Mouse (Mus musculus): ENCODE measurements at regions not wholly inside any gene's neighbourhood (a gene's known extent, or its start where the extent isn't known, plus 50 kb on each side); places are given as distances from the start of the nearest gene placed in this dataset.

DNA sequence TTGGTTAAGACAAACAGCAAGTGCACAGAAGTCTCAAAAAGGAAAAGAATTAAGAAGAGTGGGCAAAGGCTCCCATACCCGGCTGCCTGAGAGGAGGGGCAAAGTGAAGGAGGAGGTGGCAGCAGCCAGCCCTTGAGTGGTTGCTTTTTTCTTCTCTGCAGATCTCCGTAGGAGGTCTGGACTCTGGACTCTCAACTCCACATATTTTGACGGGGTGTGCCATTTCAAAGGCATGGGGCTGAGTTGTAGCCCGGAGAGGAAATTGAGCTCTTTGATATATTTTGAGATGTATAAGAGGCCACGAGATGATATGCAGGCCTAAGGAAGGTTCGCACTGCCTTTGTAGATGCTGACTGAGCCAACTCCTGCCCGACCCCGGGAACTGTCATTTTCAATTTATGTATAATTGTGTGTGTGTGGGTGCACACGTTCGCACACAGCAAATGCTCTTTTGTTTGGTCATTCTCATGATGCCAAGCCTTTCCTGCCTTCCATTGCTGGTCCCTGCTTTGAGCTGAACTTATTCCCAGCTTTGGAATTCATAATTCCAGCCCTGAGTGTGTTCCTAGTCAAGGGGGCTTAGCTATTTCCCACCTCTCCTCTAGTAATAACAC, 56.4 kb downstream of the Cxcr4 start:
- Histone ChIP-seq H3K4me1 (ENCODE audit: control insufficient read depth, insufficient read depth, low read length) (peaks cover 9% of the 10 kb centered on the region; the same call in 1 of the 2 replicates), H3K9me3 (ENCODE audit: control insufficient read depth, low read length) (no peaks in the 10 kb centered on the region), H3K27me3 (ENCODE audit: control insufficient read depth, insufficient read depth, low read length) (no peaks in the 10 kb centered on the region), H3K36me3 (ENCODE audit: control insufficient read depth, insufficient read depth, low read length) (no peaks in the 10 kb centered on the region), H3K27ac (ENCODE audit: low read depth, low read length) (no peak overlapping the region), H3K9ac (replicated peaks; ENCODE audit: low read depth, low read length) (no peak overlapping the region), H3K4me2 (ENCODE audit: low read depth, low read length) (no peak overlapping the region), H3K4me3 (ENCODE audit: low read depth, low read length) (no peak overlapping the region)
- 62% methylated on average over 10 of the region's 10 CpGs for WGBS
- no peak for ATAC-seq (ENCODE audit: low read depth)

DNA sequence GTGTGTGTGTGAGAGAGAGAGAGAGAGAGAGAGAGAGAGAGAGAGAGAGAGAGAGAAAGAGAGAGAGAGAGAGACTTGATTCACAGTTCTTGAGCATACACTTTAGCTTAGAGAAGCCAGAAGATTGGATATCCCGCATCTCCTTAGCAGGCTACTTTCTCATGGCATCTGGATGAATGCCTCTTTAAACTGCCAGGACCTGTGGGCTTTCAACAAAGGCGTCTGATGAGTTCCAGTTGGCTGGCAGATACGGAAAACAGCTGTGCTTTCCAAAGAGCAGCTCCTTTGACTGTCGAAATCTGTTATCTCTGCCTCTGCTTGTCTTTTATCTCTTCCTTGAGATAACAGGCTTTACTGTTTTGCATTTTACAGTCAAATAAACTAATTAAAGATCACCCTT, 59.5 kb downstream of the Cxcr4 start:
- no peak overlapping the region for H3K27ac ChIP-seq (ENCODE audit: low read depth, low read length)
- no peak for ATAC-seq (ENCODE audit: low read depth)
- H3K4me2 ChIP-seq (ENCODE audit: low read depth, low read length) = no peak overlapping the region
- no peaks in the 10 kb centered on the region for H3K9me3 ChIP-seq (ENCODE audit: control insufficient read depth, low read length)
- no peak overlapping the region for H3K4me3 ChIP-seq (ENCODE audit: low read depth, low read length)
- H3K36me3 ChIP-seq (ENCODE audit: control insufficient read depth, insufficient read depth, low read length) = no peaks in the 10 kb centered on the region
- no peak overlapping the region for H3K9ac ChIP-seq (replicated peaks; ENCODE audit: low read depth, low read length)
- 6% methylated on average over 4 of the region's 4 CpGs for WGBS
- H3K27me3 ChIP-seq (ENCODE audit: control insufficient read depth, insufficient read depth, low read length) = no peaks in the 10 kb centered on the region
- no peaks in the 10 kb centered on the region for H3K4me1 ChIP-seq (ENCODE audit: control insufficient read depth, insufficient read depth, low read length)

DNA sequence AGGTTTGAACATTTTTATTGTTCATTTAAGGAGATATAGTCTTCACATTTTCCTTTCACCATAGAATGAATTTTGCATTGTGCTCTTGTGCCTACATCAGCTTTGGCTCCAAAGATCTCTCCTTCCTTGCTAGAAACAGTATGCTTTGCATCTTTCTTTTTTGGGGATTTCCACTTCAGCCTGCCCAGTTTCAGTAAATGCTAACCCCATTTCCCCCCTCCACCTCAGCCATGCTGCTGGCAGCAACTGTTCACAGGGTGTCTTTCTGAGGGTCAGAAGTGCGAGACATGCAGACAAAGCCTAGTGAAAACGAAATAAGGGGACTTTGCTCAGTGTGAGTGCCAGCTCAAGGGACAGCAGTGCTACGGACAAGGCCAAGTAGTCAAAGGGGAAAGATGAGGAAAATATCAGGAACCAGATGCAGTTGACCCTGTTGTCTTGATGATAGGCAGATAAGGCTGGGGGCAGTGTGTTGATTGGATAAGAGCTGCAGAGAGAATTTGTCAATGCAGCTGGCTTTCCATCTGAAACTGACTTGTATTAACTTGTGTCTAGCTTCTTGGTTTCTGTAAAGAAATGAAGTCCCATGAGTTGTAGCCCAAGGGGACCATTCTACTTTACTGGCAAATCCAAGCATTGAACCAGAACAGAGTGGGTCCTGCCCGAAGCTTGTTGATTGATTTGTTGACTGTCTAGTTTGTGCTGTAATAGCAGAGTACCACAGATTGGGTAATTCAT, 62.1 kb downstream of the Cxcr4 start:
- Histone ChIP-seq H3K4me2 (ENCODE audit: low read depth, low read length) (no peak overlapping the region), H3K9me3 (ENCODE audit: control insufficient read depth, low read length) (no peaks in the 10 kb centered on the region), H3K27me3 (ENCODE audit: control insufficient read depth, insufficient read depth, low read length) (no peaks in the 10 kb centered on the region), H3K36me3 (ENCODE audit: control insufficient read depth, insufficient read depth, low read length) (no peaks in the 10 kb centered on the region), H3K9ac (replicated peaks; ENCODE audit: low read depth, low read length) (no peak overlapping the region), H3K27ac (ENCODE audit: low read depth, low read length) (no peak overlapping the region), H3K4me3 (ENCODE audit: low read depth, low read length) (no peak overlapping the region), H3K4me1 (ENCODE audit: control insufficient read depth, insufficient read depth, low read length) (no peaks in the 10 kb centered on the region)
- no peak for ATAC-seq (ENCODE audit: low read depth)
- 87% methylated on average over 4 of the region's 4 CpGs for WGBS

DNA sequence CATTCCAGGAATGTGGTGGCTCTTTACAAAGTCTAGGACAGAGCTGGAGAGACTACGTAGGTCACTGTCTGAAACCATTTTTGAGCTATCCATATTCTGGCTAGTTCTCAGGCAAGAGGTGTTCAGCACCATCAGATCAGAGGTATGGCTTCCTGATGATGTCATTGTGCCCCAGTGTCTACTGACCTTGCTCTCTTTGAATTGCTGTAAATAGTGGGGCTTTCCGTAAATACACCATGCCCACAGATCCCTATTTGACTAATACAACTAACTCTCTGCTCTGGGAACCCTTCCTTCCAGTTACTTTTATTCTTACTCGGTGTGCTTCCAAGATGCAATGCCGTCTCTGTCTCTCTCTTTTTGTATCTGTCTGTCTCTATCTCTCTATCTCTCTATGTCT, 72.9 kb downstream of the Cxcr4 start:
- WGBS = 89% methylated on average over 4 of the region's 4 CpGs
- no peak for ATAC-seq (ENCODE audit: low read depth)

DNA sequence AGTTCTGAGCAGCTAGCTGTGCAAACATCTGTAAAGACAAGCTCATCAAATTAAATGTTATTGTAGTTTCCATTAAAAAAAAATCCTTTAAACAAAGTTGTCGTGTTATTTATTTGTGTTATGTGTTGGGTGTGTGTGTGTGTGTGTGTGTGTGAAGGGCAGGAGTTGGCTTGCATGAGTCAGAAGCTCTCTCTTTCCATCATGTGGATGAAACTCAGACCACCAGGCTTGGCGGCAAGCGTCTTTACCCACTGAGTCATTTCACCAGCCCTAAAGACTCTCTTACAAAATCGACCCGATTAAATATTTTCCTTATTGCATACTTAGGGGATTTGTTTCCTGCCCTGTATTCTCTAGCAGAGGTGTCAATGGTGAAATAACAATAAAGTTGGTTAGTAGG, 73.6 kb downstream of the Cxcr4 start:
- WGBS = 86% methylated on average over 5 of the region's 5 CpGs
- Histone ChIP-seq H3K9ac (replicated peaks; ENCODE audit: low read depth, low read length) (no peak overlapping the region), H3K36me3 (ENCODE audit: control insufficient read depth, insufficient read depth, low read length) (no peaks in the 10 kb centered on the region), H3K27me3 (ENCODE audit: control insufficient read depth, insufficient read depth, low read length) (no peaks in the 10 kb centered on the region), H3K4me2 (ENCODE audit: low read depth, low read length) (no peak overlapping the region), H3K4me1 (ENCODE audit: control insufficient read depth, insufficient read depth, low read length) (no peaks in the 10 kb centered on the region), H3K4me3 (ENCODE audit: low read depth, low read length) (no peak overlapping the region), H3K27ac (ENCODE audit: low read depth, low read length) (no peak overlapping the region), H3K9me3 (ENCODE audit: control insufficient read depth, low read length) (no peaks in the 10 kb centered on the region)
- no peak for ATAC-seq (ENCODE audit: low read depth)

More for the DNA sequence above, 72.9 kb downstream of the Cxcr4 start:
- no peak overlapping the region for H3K27ac ChIP-seq (ENCODE audit: low read depth, low read length)
- H3K27me3 ChIP-seq (ENCODE audit: control insufficient read depth, insufficient read depth, low read length) = no peaks in the 10 kb centered on the region
- no peak overlapping the region for H3K4me3 ChIP-seq (ENCODE audit: low read depth, low read length)
- H3K4me1 ChIP-seq (ENCODE audit: control insufficient read depth, insufficient read depth, low read length) = no peaks in the 10 kb centered on the region
- no peaks in the 10 kb centered on the region for H3K9me3 ChIP-seq (ENCODE audit: control insufficient read depth, low read length)
- H3K36me3 ChIP-seq (ENCODE audit: control insufficient read depth, insufficient read depth, low read length) = no peaks in the 10 kb centered on the region
- no peak overlapping the region for H3K4me2 ChIP-seq (ENCODE audit: low read depth, low read length)
- no peak overlapping the region for H3K9ac ChIP-seq (replicated peaks; ENCODE audit: low read depth, low read length)

DNA sequence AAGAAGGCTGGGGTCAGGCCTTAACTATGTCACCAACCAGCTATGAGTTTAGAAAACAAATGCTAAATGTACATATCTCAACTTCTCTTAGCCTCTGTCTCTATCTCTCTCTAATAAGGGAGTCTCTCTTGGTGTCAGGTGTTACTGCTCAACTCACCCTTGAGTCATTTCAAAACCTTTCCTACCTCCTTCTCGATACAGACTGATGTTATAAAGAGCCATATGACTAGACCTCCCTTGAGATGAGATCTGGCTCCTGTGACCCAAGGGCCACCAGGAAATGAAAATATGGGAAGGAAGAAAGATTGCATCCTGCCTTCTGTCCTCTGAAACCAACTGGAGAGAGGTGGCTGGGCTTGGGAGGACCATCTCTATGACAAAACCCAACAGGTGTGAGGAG, 74.7 kb downstream of the Cxcr4 start:
- Histone ChIP-seq H3K4me2 (ENCODE audit: low read depth, low read length) (no peak overlapping the region), H3K9ac (replicated peaks; ENCODE audit: low read depth, low read length) (no peak overlapping the region), H3K4me3 (ENCODE audit: low read depth, low read length) (no peak overlapping the region), H3K36me3 (ENCODE audit: control insufficient read depth, insufficient read depth, low read length) (no peaks in the 10 kb centered on the region), H3K27ac (ENCODE audit: low read depth, low read length) (no peak overlapping the region), H3K9me3 (ENCODE audit: control insufficient read depth, low read length) (no peaks in the 10 kb centered on the region), H3K4me1 (ENCODE audit: control insufficient read depth, insufficient read depth, low read length) (no peaks in the 10 kb centered on the region), H3K27me3 (ENCODE audit: control insufficient read depth, insufficient read depth, low read length) (no peaks in the 10 kb centered on the region)
- 97% methylated on average over 1 of the region's 1 CpGs for WGBS
- no peak for ATAC-seq (ENCODE audit: low read depth)

DNA sequence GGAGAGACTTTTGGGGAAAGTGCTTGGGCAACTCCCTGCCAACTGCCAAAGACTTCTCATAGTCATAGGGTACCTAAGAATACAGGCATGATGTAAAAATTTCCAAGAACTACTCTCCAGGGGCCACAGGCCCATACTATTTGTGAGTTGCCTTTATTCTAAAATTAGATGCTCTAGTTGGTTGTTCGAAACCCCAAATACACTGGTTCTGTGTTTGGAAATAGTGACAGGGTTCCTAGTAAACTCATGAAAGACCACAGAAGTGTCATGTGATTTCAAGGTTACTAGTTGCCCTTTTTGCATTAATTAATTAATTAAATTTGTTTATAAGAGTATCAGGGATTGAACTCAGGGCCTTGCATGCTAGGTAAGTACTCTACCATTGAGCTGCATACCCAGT, 77.8 kb downstream of the Cxcr4 start:
- no peaks in the 10 kb centered on the region for H3K4me1 ChIP-seq (ENCODE audit: control insufficient read depth, insufficient read depth, low read length)
- H3K9me3 ChIP-seq (ENCODE audit: control insufficient read depth, low read length) = no peaks in the 10 kb centered on the region
- H3K27me3 ChIP-seq (ENCODE audit: control insufficient read depth, insufficient read depth, low read length) = no peaks in the 10 kb centered on the region
- 96% methylated on average over 1 of the region's 1 CpGs for WGBS
- no peaks in the 10 kb centered on the region for H3K36me3 ChIP-seq (ENCODE audit: control insufficient read depth, insufficient read depth, low read length)
- H3K4me3 ChIP-seq (ENCODE audit: low read depth, low read length) = no peak overlapping the region
- no peak overlapping the region for H3K27ac ChIP-seq (ENCODE audit: low read depth, low read length)
- H3K4me2 ChIP-seq (ENCODE audit: low read depth, low read length) = no peak overlapping the region
- H3K9ac ChIP-seq (replicated peaks; ENCODE audit: low read depth, low read length) = no peak overlapping the region
- no peak for ATAC-seq (ENCODE audit: low read depth)

DNA sequence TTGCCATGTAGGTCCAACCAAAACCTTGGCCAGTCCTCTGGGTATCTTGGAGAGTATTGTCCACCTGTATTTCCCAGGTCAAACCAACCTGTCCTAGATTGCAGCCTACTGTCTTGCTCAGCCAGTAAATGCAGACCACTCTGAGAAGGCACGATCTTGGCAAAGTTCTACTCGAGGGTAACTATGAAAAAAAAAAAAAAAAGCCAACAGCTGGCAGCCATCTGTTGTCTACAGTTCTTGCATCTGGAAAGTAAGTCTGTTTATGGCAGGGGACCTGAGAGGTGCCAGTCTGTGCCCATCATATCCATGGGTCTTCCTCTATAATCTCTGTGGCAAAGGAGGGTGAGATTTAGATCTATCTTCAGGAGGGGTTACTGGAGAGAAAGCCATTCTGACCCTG, 78.2 kb downstream of the Cxcr4 start:
- H3K4me2 ChIP-seq (ENCODE audit: low read depth, low read length) = no peak overlapping the region
- ATAC-seq (ENCODE audit: low read depth) = no peak
- H3K4me1 ChIP-seq (ENCODE audit: control insufficient read depth, insufficient read depth, low read length) = no peaks in the 10 kb centered on the region
- H3K4me3 ChIP-seq (ENCODE audit: low read depth, low read length) = no peak overlapping the region
- no peaks in the 10 kb centered on the region for H3K27me3 ChIP-seq (ENCODE audit: control insufficient read depth, insufficient read depth, low read length)
- H3K36me3 ChIP-seq (ENCODE audit: control insufficient read depth, insufficient read depth, low read length) = no peaks in the 10 kb centered on the region
- no peak overlapping the region for H3K27ac ChIP-seq (ENCODE audit: low read depth, low read length)
- H3K9me3 ChIP-seq (ENCODE audit: control insufficient read depth, low read length) = no peaks in the 10 kb centered on the region
- 82% methylated on average over 2 of the region's 2 CpGs for WGBS
- no peak overlapping the region for H3K9ac ChIP-seq (replicated peaks; ENCODE audit: low read depth, low read length)

DNA sequence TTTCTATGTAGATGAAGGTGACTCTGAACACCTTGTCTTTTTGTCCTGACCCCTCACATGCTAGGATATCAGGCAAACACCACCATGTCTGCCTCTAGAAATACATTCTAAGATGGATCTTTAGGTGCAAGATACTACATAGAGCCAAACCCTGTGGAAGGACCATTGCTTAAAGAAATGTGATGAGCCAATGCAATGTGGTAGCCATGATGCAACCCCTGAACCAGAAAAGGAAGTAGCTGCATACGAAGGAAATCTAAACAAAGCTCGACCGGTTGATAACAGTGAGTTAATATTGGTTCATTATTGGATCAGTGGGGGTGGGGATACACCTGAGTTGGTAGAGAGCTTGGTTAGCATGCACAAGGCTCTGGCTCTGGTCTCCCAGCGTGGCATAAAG, 78.9 kb downstream of the Cxcr4 start:
- Histone ChIP-seq H3K36me3 (ENCODE audit: control insufficient read depth, insufficient read depth, low read length) (no peaks in the 10 kb centered on the region), H3K4me1 (ENCODE audit: control insufficient read depth, insufficient read depth, low read length) (no peaks in the 10 kb centered on the region), H3K27ac (ENCODE audit: low read depth, low read length) (no peak overlapping the region), H3K9ac (replicated peaks; ENCODE audit: low read depth, low read length) (no peak overlapping the region), H3K4me2 (ENCODE audit: low read depth, low read length) (no peak overlapping the region), H3K4me3 (ENCODE audit: low read depth, low read length) (no peak overlapping the region), H3K9me3 (ENCODE audit: control insufficient read depth, low read length) (no peaks in the 10 kb centered on the region), H3K27me3 (ENCODE audit: control insufficient read depth, insufficient read depth, low read length) (no peaks in the 10 kb centered on the region)
- 88% methylated on average over 4 of the region's 4 CpGs for WGBS
- ATAC-seq (ENCODE audit: low read depth) = no peak
